Mouse (Mus musculus): ENCODE measurements around the gene Gzmb. TPM values are rescaled to one million over a fixed set of nuclear protein-coding genes. Genes with fewer than 3 reads are reported as not detected.
"Not testable (repeated sequence)": the region's sequence is repeated elsewhere in the genome, so short reads cannot be mapped to it uniquely, and the experiment has no call there.

Gene Gzmb
- not detected in 2 replicates for polyA plus RNA-seq (2014; fragmentation: Nextera tagmentation; extraction: Ambion mirVana)

DNA sequence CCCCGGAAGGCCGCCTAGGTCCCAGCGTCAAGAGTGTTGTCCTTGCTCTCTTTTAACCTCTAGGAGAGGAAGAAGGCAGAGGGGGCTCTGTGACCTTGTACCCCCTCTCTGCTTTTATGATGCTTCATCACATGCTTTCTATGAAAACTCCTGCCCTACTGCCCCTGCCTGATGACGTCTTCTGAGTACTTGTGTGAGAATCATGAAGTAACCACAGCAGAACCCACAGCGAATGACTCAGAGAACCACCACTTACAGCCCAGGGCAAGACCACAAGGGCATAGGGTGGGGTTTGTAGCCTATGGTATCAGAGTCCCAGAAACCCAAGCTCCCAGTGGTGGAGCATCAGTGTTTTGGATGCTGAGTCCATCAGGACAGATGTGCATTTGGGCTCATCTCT is at the start of gene Gzmb:
TSS of gene Gzmb (minus strand) at position 108 of the 400 bp plus-strand sequence.
- 88% methylated on average over 5 of the region's 5 CpGs for WGBS
- ATAC-seq (ENCODE audit: insufficient number of reproducible peaks, low FRiP score, low TSS enrichment, low read depth) = no peak
- no peak within 1 kb of the TSS for H3K9ac ChIP-seq (ENCODE audit: low read length)
- no peak within 1 kb of the TSS for H3K4me2 ChIP-seq (ENCODE audit: low read depth, severe bottlenecking)
- H3K36me3 ChIP-seq (ENCODE audit: control insufficient read depth, insufficient read depth, low read length) = no peaks in the 10 kb centered on the region
- no peak within 1 kb of the TSS for H3K4me3 ChIP-seq (ENCODE audit: low read depth, low read length)
- DNase-seq (ENCODE audit: low spot score) = no peak
- no peaks in the 10 kb centered on the region for H3K9me3 ChIP-seq (ENCODE audit: control insufficient read depth, low read length)
- no peaks in the 10 kb centered on the region for H3K4me1 ChIP-seq (ENCODE audit: control insufficient read depth, insufficient read depth, low read length)
- no peak within 1 kb of the TSS for H3K27ac ChIP-seq (replicated peaks; ENCODE audit: low read depth, low read length)
- H3K27me3 ChIP-seq (ENCODE audit: control insufficient read depth, insufficient read depth, low read length) = no peaks in the 10 kb centered on the region

DNA sequence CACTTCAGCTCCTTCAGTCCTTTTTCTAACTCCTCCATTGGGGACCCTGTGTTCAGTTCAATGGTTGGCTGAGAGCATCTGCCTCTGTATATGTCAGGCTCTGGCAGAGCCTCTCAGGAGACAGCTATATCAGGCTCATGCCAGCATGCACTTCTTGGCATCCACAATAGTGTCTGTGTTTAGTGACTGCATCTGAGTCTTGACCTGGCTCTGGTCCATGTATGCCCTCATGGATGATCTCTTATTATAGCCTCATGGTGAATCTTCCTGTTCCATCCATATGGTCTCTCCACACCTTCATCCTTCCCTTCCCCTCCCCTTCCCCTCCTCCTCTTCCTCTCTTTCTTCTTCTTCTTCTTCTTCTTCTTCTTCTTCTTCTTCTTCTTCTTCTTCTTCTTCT is 49.7 kb upstream of the Gzmb start:
- not testable (repeated sequence) for H3K4me3 ChIP-seq (ENCODE audit: low read depth, low read length); DNase-seq (ENCODE audit: low spot score); H3K27me3 ChIP-seq (ENCODE audit: control insufficient read depth, insufficient read depth, low read length); H3K9me3 ChIP-seq (ENCODE audit: control insufficient read depth, low read length); ATAC-seq (ENCODE audit: insufficient number of reproducible peaks, low FRiP score, low TSS enrichment, low read depth); H3K36me3 ChIP-seq (ENCODE audit: control insufficient read depth, insufficient read depth, low read length); H3K4me1 ChIP-seq (ENCODE audit: control insufficient read depth, insufficient read depth, low read length); H3K4me2 ChIP-seq (ENCODE audit: low read depth, severe bottlenecking); H3K27ac ChIP-seq (replicated peaks; ENCODE audit: low read depth, low read length); H3K9ac ChIP-seq (ENCODE audit: low read length)

DNA sequence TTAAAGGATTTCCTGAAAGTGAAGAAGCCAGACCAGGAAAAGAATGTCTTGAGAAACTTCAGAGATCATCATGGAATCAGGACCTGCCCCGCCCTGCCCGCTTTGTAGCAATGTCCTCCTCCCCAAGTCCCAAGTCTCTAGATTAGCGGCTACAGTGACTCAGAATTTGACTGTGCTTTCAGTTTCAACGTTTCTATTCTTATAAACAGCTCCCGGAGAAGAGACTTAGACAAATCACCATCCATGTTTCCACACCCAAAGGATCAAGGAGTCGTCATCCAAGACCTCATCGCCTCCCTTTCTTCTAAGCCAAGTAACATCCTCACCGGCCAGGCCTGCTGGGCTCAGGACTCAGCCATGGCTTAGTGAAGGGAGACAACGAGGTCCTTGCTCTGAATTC is 48.2 kb upstream of the Gzmb start:
- no peak overlapping the region for H3K9ac ChIP-seq (ENCODE audit: low read length)
- no peak overlapping the region for H3K4me3 ChIP-seq (ENCODE audit: low read depth, low read length)
- no peaks in the 10 kb centered on the region for H3K4me1 ChIP-seq (ENCODE audit: control insufficient read depth, insufficient read depth, low read length)
- no peaks in the 10 kb centered on the region for H3K27me3 ChIP-seq (ENCODE audit: control insufficient read depth, insufficient read depth, low read length)
- no peaks in the 10 kb centered on the region for H3K9me3 ChIP-seq (ENCODE audit: control insufficient read depth, low read length)
- H3K27ac ChIP-seq (replicated peaks; ENCODE audit: low read depth, low read length) = no peak overlapping the region
- no peak for DNase-seq (ENCODE audit: low spot score)
- H3K4me2 ChIP-seq (ENCODE audit: low read depth, severe bottlenecking) = no peak overlapping the region
- no peak for ATAC-seq (ENCODE audit: insufficient number of reproducible peaks, low FRiP score, low TSS enrichment, low read depth)
- no peaks in the 10 kb centered on the region for H3K36me3 ChIP-seq (ENCODE audit: control insufficient read depth, insufficient read depth, low read length)
- 85% methylated on average over 9 of the region's 9 CpGs for WGBS

DNA sequence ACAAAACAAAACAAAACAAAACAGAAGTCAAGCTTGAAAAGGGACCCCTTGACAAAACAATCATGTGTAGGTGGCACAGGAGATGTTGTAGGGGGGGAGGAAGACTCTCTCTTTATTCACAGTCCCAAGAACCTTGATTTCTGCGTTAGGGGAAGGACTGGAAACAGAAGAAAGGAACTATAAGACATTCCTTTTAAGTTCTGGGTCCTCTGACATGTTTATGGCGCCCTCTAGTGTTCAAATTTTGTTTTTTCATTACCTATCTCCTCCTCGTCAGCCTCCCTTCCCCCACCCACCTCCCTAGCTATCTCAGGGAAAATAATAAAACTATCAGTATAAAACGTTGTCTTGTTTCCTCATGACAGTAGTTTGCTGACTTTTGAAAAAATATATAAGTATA is 42.1 kb upstream of the Gzmb start:
- no peak overlapping the region for H3K4me3 ChIP-seq (ENCODE audit: low read depth, low read length)
- H3K27me3 ChIP-seq (ENCODE audit: control insufficient read depth, insufficient read depth, low read length) = no peaks in the 10 kb centered on the region
- WGBS = 1% methylated on average over 4 of the region's 4 CpGs
- H3K27ac ChIP-seq (replicated peaks; ENCODE audit: low read depth, low read length) = no peak overlapping the region
- H3K9me3 ChIP-seq (ENCODE audit: control insufficient read depth, low read length) = no peaks in the 10 kb centered on the region
- no peak overlapping the region for H3K9ac ChIP-seq (ENCODE audit: low read length)
- H3K36me3 ChIP-seq (ENCODE audit: control insufficient read depth, insufficient read depth, low read length) = no peaks in the 10 kb centered on the region
- no peak overlapping the region for H3K4me2 ChIP-seq (ENCODE audit: low read depth, severe bottlenecking)
- H3K4me1 ChIP-seq (ENCODE audit: control insufficient read depth, insufficient read depth, low read length) = no peaks in the 10 kb centered on the region
- no peak for ATAC-seq (ENCODE audit: insufficient number of reproducible peaks, low FRiP score, low TSS enrichment, low read depth)
- DNase-seq (ENCODE audit: low spot score) = peak; percentile 26

DNA sequence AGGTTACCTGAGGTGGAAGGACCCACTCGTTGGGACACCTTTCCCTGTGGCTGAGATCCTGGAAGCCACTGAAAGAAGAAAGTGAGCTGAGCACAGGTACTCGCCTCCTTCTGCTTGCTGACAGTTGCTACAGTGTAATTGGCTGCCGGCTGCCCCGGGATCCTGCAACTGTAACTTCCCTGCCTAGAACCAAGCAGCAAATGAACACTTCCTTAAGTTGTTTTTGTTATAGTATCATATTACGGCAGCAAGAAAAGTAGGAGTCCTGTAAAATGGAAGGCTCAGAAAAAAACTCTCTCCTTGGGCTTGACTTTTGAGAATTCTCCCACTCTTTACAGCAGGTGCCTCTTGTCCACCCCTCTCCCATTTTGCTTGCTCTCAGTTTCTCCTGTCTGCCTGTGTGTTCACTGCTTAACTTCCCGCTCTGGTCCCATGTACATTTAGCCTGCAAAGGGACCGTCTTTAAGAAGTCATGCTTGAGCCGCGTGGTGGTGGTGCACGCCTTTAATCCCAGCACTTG is 41.5 kb upstream of the Gzmb start:
- Histone ChIP-seq H3K4me3 (ENCODE audit: low read depth, low read length) (no peak overlapping the region), H3K27me3 (ENCODE audit: control insufficient read depth, insufficient read depth, low read length) (no peaks in the 10 kb centered on the region), H3K4me1 (ENCODE audit: control insufficient read depth, insufficient read depth, low read length) (no peaks in the 10 kb centered on the region), H3K36me3 (ENCODE audit: control insufficient read depth, insufficient read depth, low read length) (no peaks in the 10 kb centered on the region), H3K4me2 (ENCODE audit: low read depth, severe bottlenecking) (no peak overlapping the region), H3K9me3 (ENCODE audit: control insufficient read depth, low read length) (no peaks in the 10 kb centered on the region), H3K27ac (replicated peaks; ENCODE audit: low read depth, low read length) (no peak overlapping the region), H3K9ac (ENCODE audit: low read length) (no peak overlapping the region)
- DNase-seq (ENCODE audit: low spot score) (peak; percentile 24), ATAC-seq (ENCODE audit: insufficient number of reproducible peaks, low FRiP score, low TSS enrichment, low read depth) (no peak)
- 60% methylated on average over 10 of the region's 10 CpGs for WGBS

DNA sequence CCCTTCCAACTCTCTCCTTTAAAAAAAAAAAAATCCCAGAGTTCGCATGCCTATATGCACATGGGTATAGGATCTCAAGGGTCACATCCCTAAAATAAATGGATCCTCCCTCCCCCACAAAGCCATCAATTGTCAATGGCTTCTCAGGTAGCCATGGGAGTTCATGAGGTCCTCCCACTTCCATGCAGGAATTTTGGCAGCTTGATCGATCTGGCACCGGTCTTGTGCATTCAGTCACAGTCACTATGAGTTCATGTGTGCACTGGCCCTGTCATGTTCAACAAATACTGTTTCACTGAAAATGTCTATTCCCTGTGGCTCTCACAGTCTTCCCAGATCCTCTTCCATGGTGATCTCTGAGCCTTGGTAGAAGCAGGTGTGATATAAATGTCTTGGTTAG is 40.0 kb upstream of the Gzmb start:
- DNase-seq (ENCODE audit: low spot score) (no peak), ATAC-seq (ENCODE audit: insufficient number of reproducible peaks, low FRiP score, low TSS enrichment, low read depth) (no peak)
- Histone ChIP-seq H3K4me2 (ENCODE audit: low read depth, severe bottlenecking) (no peak overlapping the region), H3K4me3 (ENCODE audit: low read depth, low read length) (no peak overlapping the region), H3K27me3 (ENCODE audit: control insufficient read depth, insufficient read depth, low read length) (no peaks in the 10 kb centered on the region), H3K36me3 (ENCODE audit: control insufficient read depth, insufficient read depth, low read length) (no peaks in the 10 kb centered on the region), H3K27ac (replicated peaks; ENCODE audit: low read depth, low read length) (no peak overlapping the region), H3K9ac (ENCODE audit: low read length) (no peak overlapping the region), H3K9me3 (ENCODE audit: control insufficient read depth, low read length) (no peaks in the 10 kb centered on the region), H3K4me1 (ENCODE audit: control insufficient read depth, insufficient read depth, low read length) (no peaks in the 10 kb centered on the region)
- 96% methylated on average over 3 of the region's 3 CpGs for WGBS

DNA sequence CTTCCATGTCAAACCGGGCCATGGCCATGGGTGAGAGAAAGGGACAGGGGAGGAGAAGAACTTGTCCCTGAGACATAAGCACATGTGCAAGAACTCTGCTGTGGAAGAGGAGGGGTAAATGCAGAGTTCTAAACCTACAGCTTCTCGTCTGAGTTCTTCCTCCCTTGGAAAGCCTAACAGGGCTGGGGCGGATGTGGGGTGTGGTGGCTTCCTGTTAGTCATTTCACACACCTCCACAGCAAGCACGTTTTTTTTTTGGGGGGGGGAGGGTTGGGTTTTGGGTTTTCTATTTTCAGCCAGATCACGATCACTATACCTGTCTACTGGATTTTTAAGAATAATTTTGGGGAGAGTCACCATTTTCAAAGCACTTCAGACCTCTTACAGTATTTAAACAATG is 34.7 kb upstream of the Gzmb start:
- no peaks in the 10 kb centered on the region for H3K36me3 ChIP-seq (ENCODE audit: control insufficient read depth, insufficient read depth, low read length)
- H3K4me3 ChIP-seq (ENCODE audit: low read depth, low read length) = no peak overlapping the region
- ATAC-seq (ENCODE audit: insufficient number of reproducible peaks, low FRiP score, low TSS enrichment, low read depth) = no peak
- 72% methylated on average over 5 of the region's 5 CpGs for WGBS
- no peaks in the 10 kb centered on the region for H3K4me1 ChIP-seq (ENCODE audit: control insufficient read depth, insufficient read depth, low read length)
- no peaks in the 10 kb centered on the region for H3K9me3 ChIP-seq (ENCODE audit: control insufficient read depth, low read length)
- no peak overlapping the region for H3K9ac ChIP-seq (ENCODE audit: low read length)
- no peak for DNase-seq (ENCODE audit: low spot score)
- no peaks in the 10 kb centered on the region for H3K27me3 ChIP-seq (ENCODE audit: control insufficient read depth, insufficient read depth, low read length)
- no peak overlapping the region for H3K4me2 ChIP-seq (ENCODE audit: low read depth, severe bottlenecking)
- H3K27ac ChIP-seq (replicated peaks; ENCODE audit: low read depth, low read length) = no peak overlapping the region

DNA sequence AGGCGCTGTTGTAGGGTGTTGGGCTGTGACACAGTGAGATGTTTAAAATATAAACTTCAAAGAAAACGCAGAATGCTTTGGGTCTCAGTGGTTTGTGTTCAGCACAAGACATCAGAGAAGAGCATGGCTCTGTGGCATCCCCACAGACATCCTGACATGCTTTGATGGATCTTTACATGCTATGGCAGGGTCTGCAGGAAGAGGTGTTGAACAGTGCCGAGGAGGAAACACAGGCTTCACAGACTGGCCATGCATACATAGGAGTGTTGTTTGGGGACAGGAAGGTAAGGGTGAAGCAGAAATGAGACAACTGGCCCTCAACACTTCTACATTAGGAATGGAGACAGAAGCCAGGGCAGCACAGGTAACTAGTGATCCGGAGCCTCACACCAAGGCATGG is 34.0 kb upstream of the Gzmb start:
- WGBS = 90% methylated on average over 4 of the region's 4 CpGs
- no peak for ATAC-seq (ENCODE audit: insufficient number of reproducible peaks, low FRiP score, low TSS enrichment, low read depth)

DNA sequence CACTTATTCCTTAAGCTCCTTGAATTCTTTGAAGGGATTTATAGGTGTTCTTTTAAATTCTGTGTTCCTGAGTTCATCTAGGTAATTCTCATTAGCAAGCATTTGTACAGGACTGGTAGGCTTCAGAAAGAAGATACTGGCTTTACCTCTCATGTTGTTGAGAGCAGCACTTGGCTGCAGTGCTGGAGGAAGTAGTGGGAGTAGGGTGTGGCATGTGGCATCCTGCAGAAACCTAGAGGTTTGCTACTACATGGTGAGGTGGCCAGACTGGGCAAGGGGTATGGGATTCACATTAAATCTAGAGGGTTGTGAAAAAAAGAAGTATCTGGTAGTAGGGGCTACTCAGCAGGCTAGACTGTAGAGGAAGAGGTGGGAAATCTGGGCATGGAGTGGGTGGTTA is 31.1 kb upstream of the Gzmb start:
- Histone ChIP-seq H3K27me3 (ENCODE audit: control insufficient read depth, insufficient read depth, low read length) (no peaks in the 10 kb centered on the region), H3K27ac (replicated peaks; ENCODE audit: low read depth, low read length) (no peak overlapping the region), H3K4me2 (ENCODE audit: low read depth, severe bottlenecking) (no peak overlapping the region), H3K9ac (ENCODE audit: low read length) (no peak overlapping the region), H3K9me3 (ENCODE audit: control insufficient read depth, low read length) (no peaks in the 10 kb centered on the region), H3K36me3 (ENCODE audit: control insufficient read depth, insufficient read depth, low read length) (no peaks in the 10 kb centered on the region), H3K4me3 (ENCODE audit: low read depth, low read length) (no peak overlapping the region), H3K4me1 (ENCODE audit: control insufficient read depth, insufficient read depth, low read length) (no peaks in the 10 kb centered on the region)
- ATAC-seq (ENCODE audit: insufficient number of reproducible peaks, low FRiP score, low TSS enrichment, low read depth) (no peak), DNase-seq (ENCODE audit: low spot score) (no peak)

More for the DNA sequence above, 34.0 kb upstream of the Gzmb start:
- no peaks in the 10 kb centered on the region for H3K27me3 ChIP-seq (ENCODE audit: control insufficient read depth, insufficient read depth, low read length)
- no peaks in the 10 kb centered on the region for H3K4me1 ChIP-seq (ENCODE audit: control insufficient read depth, insufficient read depth, low read length)
- H3K9ac ChIP-seq (ENCODE audit: low read length) = no peak overlapping the region
- no peak overlapping the region for H3K27ac ChIP-seq (replicated peaks; ENCODE audit: low read depth, low read length)
- DNase-seq (ENCODE audit: low spot score) = no peak
- no peak overlapping the region for H3K4me3 ChIP-seq (ENCODE audit: low read depth, low read length)
- H3K9me3 ChIP-seq (ENCODE audit: control insufficient read depth, low read length) = no peaks in the 10 kb centered on the region
- no peak overlapping the region for H3K4me2 ChIP-seq (ENCODE audit: low read depth, severe bottlenecking)
- H3K36me3 ChIP-seq (ENCODE audit: control insufficient read depth, insufficient read depth, low read length) = no peaks in the 10 kb centered on the region

Measured in limb, embryonic 11.5 days (tissue).